Mouse (Mus musculus) small intestine, adult 2 months (tissue): Measurements from ENCODE around the gene Abcd3.

Experiments used
- CTCF ChIP-seq: fragments of 200-500 bp; IDR thresholded peaks from 2 replicates; pipeline ENCODE4 v1.5.1; 2012; ENCODE audit warnings: low read depth, mild to moderate bottlenecking, control low read depth, inconsistent platforms, low read length, moderate library complexity, mixed read lengths; ENCODE audit not compliant: insufficient replicate concordance, insufficient read length; ENCODE audit errors: extremely low read depth
- POLR2A ChIP-seq: fragments of 200-500 bp; IDR thresholded peaks from 2 replicates; pipeline ENCODE4 v1.6.1; 2012; ENCODE audit warnings: low read depth, mild to moderate bottlenecking, control low read depth, inconsistent platforms, low read length, moderate library complexity

- TF ChIP-seq POLR2A = no peak
- TF ChIP-seq CTCF = no peak
These were observed 35.3 kb upstream of the Abcd3 start for GRCm38 (mm10) chr3:121850381-121850780.
